Mouse (Mus musculus): Measurements from ENCODE around the gene F3. TPM values are rescaled to one million over a fixed set of nuclear protein-coding genes. Genes with fewer than 3 reads are reported as not detected.

Gene F3
- polyA plus RNA-seq, 1 experiment from 2014 or later: 0.17 TPM

DNA sequence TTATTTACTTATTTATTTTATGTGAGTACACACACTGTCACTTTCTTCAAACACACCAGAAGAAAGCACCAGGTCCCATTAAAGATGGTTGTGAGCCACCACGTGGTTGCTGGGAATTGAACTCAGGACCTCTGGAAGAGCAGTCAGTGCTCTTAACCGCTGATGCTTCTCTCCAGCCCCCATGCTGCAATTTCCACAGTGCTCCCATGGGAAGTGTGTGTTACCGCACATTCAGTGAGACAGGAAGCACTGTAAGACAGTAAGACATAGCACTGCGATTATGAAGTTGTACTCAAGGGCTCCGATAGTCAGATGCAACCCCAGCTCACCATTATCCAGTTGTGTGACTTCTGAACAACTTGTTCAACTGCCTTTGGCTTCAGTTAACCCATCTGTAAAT is 6.9 kb upstream of the F3 start:
- no peak overlapping the region for H3K4me3 ChIP-seq (ENCODE audit: inconsistent target)
- H3K36me3 ChIP-seq (ENCODE audit: inconsistent target): no peaks in the 10 kb centered on the region
- H3K79me2 ChIP-seq (ENCODE audit: inconsistent target): no peaks in the 10 kb centered on the region
- no peak overlapping the region for H3K27ac ChIP-seq
- 95% methylated on average over 5 of the region's 5 CpGs for WGBS (ENCODE audit: missing documents)

DNA sequence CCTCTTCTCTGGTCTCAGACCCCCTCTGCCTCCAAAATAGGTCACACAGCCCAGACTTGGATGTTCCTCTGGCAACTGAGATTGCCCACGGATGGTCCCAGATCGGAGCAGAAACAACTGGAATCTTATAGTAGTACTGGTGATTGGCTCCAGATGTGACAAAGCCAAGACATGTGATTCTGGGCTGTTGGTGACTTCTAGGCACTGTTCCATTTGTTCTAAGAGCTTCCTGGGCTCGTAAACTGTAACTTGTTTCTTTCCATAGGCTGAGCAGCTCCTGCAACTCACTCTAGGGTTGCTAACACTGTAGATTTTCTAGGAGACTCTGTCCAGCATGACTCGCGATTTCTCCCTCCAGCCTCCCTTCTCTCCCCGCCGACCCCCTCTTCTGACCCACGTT is 4.7 kb upstream of the F3 start:
- no peaks in the 10 kb centered on the region for H3K79me2 ChIP-seq (ENCODE audit: inconsistent target)
- H3K36me3 ChIP-seq (ENCODE audit: inconsistent target): no peaks in the 10 kb centered on the region
- WGBS (ENCODE audit: missing documents): 91% methylated on average over 7 of the region's 8 CpGs
- no peak overlapping the region for H3K4me3 ChIP-seq (ENCODE audit: inconsistent target)
- no peak overlapping the region for H3K27ac ChIP-seq

DNA sequence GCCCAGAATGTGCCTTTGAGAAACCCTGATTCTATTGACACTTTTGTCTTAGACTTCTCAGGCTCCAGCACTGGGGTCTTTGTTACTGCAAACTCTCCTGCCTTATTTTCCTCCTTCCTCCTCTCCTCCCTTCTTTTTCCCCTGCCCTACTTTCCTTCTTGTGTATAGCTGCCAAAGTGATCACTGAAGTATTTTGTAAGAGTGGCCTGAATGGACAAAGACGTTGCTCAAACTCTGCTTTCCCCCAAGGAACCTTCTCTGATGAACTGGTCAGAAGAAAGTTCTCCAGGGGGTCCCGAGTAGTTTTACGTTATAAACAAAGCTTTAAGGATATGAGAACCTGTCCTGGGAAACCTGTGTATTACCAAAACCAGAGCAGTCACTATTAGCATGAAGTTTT is 3.6 kb upstream of the F3 start:
- no peaks in the 10 kb centered on the region for H3K79me2 ChIP-seq (ENCODE audit: inconsistent target)
- no peaks in the 10 kb centered on the region for H3K36me3 ChIP-seq (ENCODE audit: inconsistent target)
- H3K27ac ChIP-seq: no peak overlapping the region
- H3K4me3 ChIP-seq (ENCODE audit: inconsistent target): no peak overlapping the region
- 95% methylated on average over 3 of the region's 3 CpGs for WGBS (ENCODE audit: missing documents)

DNA sequence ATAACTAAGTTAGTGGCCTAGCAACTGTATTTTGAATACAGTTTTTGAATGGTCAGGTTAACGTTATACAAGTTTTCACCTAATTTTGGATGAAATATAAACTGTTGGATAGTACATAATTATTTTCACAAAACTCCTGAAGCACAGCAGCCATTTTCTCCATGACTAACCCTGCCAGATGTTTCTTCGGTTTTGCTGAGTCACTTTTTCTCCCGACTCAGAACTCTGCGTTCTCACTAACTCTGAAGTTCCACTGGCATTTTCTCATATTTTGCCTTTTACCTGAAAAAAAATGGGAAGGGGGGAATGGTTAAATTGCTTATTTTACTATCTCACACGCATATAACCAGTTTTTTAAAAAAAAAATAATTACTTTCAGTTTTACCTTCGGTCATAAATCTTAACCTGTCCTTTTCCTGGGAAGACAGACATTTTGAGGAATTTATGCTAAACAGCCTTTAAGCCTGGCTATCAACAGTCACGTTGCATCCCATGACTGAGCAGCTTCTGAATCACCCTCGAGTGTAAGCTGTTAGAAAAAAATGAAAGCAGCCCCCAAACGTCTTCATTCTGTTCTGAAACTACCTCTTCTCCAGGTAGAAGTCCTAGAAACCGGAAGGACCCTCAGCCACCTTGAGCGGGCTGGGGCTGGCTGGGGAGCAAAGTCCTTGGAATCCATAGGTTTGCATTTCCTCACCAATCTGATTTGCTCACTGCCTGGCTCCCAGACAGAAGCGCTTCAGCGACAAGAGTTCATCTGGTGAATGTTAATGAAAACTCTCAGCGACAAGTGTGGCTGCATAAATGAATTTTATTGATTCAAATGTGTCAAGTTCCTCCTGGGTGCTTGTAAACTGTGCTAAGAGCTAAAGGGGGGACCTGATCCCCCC is 2.3 kb upstream of the F3 start:
- H3K27ac ChIP-seq: no peak overlapping the region
- WGBS (ENCODE audit: missing documents): 28% methylated on average over 14 of the region's 14 CpGs
- H3K4me3 ChIP-seq (ENCODE audit: inconsistent target): peak overlapping the region; percentile 1; the same call in 1 of the 2 replicates
- H3K36me3 ChIP-seq (ENCODE audit: inconsistent target): no peaks in the 10 kb centered on the region
- H3K79me2 ChIP-seq (ENCODE audit: inconsistent target): no peaks in the 10 kb centered on the region

DNA sequence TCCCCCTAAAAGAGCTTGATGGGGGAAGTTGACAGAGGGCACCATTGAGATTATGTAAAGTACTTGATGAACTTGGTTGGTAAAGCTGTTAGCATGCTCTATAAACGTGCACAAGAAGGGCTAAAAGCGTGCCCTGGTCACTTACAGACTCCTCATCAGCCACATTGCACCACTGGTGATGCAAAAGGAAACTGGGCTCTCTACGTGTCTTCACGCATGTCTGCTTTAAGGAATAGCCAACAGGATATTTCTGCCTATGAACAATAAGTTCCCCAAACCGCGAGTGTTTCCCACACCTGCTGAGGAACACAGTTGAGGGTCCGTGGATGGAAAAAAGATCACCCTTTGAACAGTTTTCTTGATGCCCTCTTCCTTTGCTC is 1.7 kb upstream of the F3 start:
- Histone ChIP-seq H3K27ac (no peak overlapping the region), H3K4me3 (ENCODE audit: inconsistent target) (no peak overlapping the region), H3K36me3 (ENCODE audit: inconsistent target) (no peaks in the 10 kb centered on the region), H3K79me2 (ENCODE audit: inconsistent target) (no peaks in the 10 kb centered on the region)
- WGBS (ENCODE audit: missing documents): 9% methylated on average over 7 of the region's 7 CpGs

DNA sequence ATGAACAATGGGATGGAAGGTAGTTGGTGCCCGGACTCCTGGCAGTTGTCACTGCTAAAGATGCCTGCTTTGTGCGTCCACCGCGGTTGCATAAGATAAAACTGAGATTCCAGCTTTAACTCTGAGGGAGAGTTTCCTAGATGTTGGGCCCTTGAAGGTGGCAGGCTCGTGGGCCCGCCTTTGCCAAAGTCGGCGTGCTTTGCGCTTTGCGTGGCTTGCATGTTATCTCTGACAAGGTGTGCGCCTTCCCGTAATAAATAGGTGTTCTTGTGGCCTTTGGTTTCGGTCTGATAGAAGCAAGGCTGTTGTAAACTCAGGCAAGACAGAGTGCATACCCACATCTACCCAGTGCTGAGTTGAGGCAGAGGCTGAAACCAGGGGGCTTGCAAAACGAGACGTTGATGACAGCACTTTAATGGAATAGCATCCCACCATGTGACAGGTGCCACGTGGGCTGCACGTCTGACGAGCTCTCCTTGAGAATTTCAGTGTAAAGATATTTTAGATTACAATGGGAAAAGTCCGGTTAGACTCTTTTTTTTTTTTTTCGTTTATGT is 709 bp downstream of the F3 start:
- WGBS (ENCODE audit: missing documents): 38% methylated on average over 20 of the region's 20 CpGs
- Histone ChIP-seq H3K4me3 (ENCODE audit: inconsistent target) (no peak overlapping the region), H3K27ac (no peak overlapping the region), H3K79me2 (ENCODE audit: inconsistent target) (no peaks in the 10 kb centered on the region), H3K36me3 (ENCODE audit: inconsistent target) (no peaks in the 10 kb centered on the region)

DNA sequence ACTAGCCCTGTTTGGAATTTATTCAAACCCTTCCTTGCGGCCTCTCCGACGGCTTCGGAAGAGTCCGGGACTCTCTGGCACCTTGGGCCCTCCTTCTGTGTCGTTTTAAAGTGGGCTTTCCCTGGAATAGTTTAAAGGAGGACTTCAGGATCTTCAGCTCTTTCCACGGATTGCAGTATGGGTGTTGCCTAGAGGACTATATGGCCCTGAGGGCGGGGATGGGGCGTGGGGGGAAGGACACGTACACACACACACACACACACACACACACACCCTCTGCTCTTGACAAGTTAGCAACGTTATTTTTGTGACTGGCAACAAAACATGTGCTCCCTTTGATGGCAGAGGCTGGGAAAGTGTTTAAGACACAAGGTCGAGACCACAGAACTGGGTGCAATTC is 1.2 kb downstream of the F3 start:
- Histone ChIP-seq H3K36me3 (ENCODE audit: inconsistent target) (no peaks in the 10 kb centered on the region), H3K4me3 (ENCODE audit: inconsistent target) (no peak overlapping the region), H3K27ac (no peak overlapping the region), H3K79me2 (ENCODE audit: inconsistent target) (no peaks in the 10 kb centered on the region)
- WGBS (ENCODE audit: missing documents): 80% methylated on average over 12 of the region's 12 CpGs

DNA sequence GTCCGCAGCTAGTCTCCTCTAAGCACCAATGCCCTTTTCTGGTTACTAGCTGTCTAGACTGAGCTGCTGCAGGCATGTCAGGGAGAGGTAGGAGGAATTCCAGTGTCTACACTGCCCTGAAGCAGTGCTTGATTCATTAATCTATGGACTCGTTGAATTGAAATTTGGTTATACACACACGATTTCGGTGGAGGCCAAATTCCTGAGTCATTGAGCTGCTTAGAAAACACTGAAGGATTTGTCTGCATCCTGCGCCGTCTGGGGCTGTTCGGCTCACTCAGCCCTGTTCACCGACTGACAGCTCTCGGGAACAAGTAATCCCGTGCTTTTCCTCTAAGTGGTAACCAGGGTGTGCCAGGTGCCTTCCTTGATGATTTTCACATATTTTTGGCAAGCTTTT is 2.3 kb downstream of the F3 start:
- 93% methylated on average over 10 of the region's 10 CpGs for WGBS (ENCODE audit: missing documents)
- Histone ChIP-seq H3K79me2 (ENCODE audit: inconsistent target) (no peaks in the 10 kb centered on the region), H3K27ac (no peak overlapping the region), H3K4me3 (ENCODE audit: inconsistent target) (no peak overlapping the region), H3K36me3 (ENCODE audit: inconsistent target) (no peaks in the 10 kb centered on the region)

DNA sequence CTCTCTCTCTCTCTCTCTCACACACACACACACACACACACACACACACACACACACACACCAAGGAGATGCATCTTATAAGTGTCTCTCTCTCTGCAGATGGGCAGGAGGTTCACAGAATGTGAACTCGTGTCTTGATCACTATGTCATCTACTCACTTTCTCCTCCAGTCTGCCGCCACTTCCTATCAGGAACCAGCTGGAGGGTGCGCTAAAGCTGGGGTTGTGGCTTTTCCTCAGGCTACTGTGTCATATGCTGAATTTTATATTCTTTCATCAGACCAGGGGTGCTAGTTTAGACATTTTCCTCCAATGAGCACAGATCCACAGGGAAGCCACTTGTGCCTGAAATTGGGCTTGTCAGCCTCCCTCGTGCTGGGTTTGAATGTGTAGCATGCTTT is 6.3 kb downstream of the F3 start:
- Histone ChIP-seq H3K36me3 (ENCODE audit: inconsistent target) (no peaks in the 10 kb centered on the region), H3K4me3 (ENCODE audit: inconsistent target) (no peak overlapping the region), H3K79me2 (ENCODE audit: inconsistent target) (no peaks in the 10 kb centered on the region), H3K27ac (no peak overlapping the region)
- WGBS (ENCODE audit: missing documents): 42% methylated on average over 3 of the region's 4 CpGs

DNA sequence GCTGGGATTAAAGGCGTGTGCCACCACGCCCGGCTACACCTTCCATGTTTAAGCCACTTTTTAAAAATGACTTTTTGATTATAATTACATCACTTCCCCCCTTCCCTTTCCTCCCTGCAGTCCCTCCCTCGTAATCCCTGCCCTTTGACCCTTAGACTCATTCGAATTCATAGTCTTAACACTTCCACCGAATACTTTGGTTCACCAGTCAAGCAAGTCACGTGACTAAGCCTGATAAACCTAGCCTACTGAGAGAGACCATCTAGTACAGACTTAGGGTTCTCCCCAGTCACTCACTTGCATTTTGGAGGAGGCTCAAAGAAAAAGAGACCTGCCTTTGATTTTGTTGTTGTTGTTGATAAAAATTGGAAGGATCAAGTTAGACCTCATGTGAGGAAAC is 12.2 kb downstream of the F3 start:
- no peak overlapping the region for H3K27ac ChIP-seq
- no peaks in the 10 kb centered on the region for H3K79me2 ChIP-seq (ENCODE audit: inconsistent target)
- H3K4me3 ChIP-seq (ENCODE audit: inconsistent target): no peak overlapping the region
- no peaks in the 10 kb centered on the region for H3K36me3 ChIP-seq (ENCODE audit: inconsistent target)
- WGBS (ENCODE audit: missing documents): 84% methylated on average over 7 of the region's 7 CpGs

DNA sequence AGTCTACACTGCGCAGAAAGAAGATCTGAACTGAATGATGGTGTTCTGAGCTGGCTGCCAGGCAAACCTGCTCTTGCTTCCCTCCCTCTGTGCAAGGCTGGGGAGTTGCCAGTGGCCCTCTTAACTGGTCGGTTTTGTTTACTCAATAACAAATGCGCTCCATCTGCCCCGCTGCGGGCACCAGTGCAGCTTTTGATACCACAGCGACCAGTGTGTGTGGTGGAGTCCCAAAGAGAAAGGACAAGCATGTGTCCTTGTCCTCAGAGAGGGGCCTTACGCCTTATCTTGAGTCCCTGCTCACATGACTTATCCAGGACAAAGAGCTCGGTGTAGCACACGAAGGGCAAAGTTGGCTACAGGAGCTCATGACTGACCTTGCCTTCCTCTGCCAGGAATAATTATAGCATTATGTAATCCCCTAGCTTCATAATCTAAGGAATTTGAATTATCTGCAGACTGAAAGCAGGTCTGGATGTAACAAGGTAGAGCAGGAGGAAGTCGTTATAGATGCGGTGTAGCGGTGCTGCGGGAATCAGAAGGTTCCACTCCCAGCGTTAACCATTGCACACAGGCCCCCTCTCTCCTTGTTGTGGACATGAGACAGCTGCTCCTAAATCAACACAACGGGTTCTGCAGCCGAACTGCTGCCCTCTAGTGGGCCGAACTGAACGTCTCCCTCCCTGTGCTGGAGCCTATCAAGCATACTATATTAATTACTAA is 12.8 kb downstream of the F3 start:
- H3K27ac ChIP-seq: no peak overlapping the region
- 55% methylated on average over 18 of the region's 18 CpGs for WGBS (ENCODE audit: missing documents)
- no peaks in the 10 kb centered on the region for H3K79me2 ChIP-seq (ENCODE audit: inconsistent target)
- H3K4me3 ChIP-seq (ENCODE audit: inconsistent target): no peak overlapping the region
- no peaks in the 10 kb centered on the region for H3K36me3 ChIP-seq (ENCODE audit: inconsistent target)

DNA sequence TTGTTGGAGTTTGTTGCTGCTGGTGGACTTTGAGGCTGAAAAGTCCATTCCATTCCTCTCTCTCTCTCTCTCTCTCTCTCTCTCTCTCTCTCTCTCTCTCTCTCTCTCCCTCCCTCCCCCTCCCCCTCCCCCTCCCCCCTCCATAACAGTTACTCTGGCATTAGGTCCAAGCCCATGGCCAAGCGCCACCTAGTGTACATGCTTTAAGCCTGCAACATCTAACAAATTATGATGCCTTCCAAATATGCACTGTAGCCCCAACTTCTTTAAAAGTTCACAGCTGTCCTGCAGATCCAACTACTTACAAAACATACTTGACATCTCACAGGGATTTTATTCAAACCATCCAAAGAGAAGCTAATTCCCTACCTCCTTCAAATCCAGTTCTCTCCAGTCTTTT is 14.1 kb downstream of the F3 start:
- Histone ChIP-seq H3K4me3 (ENCODE audit: inconsistent target) (no peak overlapping the region), H3K79me2 (ENCODE audit: inconsistent target) (no peaks in the 10 kb centered on the region), H3K36me3 (ENCODE audit: inconsistent target) (no peaks in the 10 kb centered on the region), H3K27ac (no peak overlapping the region)
- WGBS (ENCODE audit: missing documents): 80% methylated on average over 1 of the region's 1 CpGs

DNA sequence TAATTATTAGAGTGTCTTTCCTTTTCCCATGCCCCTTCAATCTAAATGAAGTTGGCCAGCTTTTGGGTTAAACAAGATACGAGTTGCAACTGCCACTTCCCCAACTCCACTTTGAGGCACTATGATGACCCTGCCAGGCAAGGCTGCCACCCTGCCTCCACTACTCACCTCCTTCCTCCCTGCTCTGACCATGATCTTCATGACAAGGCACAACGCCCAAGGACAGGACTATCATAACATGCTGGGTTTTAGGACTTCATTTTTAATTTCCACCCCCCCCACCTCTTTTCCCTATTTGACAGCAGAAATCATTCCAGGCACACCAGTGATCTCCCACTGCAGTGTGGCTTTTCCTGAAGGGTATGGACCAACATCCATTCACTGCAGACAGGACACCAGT is 14.6 kb downstream of the F3 start:
- no peaks in the 10 kb centered on the region for H3K79me2 ChIP-seq (ENCODE audit: inconsistent target)
- 24% methylated on average over 2 of the region's 2 CpGs for WGBS (ENCODE audit: missing documents)
- no peaks in the 10 kb centered on the region for H3K36me3 ChIP-seq (ENCODE audit: inconsistent target)
- no peak overlapping the region for H3K27ac ChIP-seq
- no peak overlapping the region for H3K4me3 ChIP-seq (ENCODE audit: inconsistent target)

DNA sequence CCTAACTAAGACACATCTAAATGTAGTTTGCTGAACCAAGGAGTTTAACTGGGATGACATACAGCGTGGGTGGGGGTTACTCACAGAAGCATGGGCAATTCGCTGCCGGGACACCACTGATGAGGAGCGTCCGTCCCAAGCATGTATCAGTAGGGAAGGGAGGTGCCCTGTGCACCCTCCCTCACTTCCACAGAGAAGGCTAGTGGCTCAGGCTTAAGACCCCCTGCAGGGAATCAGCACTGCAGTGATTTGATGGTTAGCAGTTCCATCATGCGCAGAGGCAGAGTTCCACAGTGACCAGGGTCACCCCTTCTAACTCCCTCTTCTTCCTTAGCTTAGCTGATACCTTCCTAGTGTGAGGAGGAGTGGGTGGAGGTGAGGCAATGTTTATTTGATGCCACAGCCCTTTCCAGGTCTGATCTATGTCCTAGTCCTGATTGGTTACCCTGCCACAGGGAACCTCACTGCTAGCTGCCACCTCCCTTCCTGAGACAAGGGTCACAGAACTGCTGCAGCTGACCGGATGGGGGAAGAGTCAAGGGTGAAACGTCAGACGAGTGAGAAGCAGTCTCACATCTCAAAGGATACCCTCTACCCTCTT is 15.5 kb downstream of the F3 start:
- Histone ChIP-seq H3K27ac (no peak overlapping the region), H3K4me3 (ENCODE audit: inconsistent target) (no peak overlapping the region), H3K36me3 (ENCODE audit: inconsistent target) (no peaks in the 10 kb centered on the region), H3K79me2 (ENCODE audit: inconsistent target) (no peaks in the 10 kb centered on the region)
- WGBS (ENCODE audit: missing documents): 77% methylated on average over 9 of the region's 9 CpGs

All from macrophage (primary cell).